Mouse (Mus musculus): ENCODE results near the gene Pccb.
A peak's percentile ranks its signal among the peaks of the same experiment; 100 is the strongest.

The Pccb gene

DNA sequence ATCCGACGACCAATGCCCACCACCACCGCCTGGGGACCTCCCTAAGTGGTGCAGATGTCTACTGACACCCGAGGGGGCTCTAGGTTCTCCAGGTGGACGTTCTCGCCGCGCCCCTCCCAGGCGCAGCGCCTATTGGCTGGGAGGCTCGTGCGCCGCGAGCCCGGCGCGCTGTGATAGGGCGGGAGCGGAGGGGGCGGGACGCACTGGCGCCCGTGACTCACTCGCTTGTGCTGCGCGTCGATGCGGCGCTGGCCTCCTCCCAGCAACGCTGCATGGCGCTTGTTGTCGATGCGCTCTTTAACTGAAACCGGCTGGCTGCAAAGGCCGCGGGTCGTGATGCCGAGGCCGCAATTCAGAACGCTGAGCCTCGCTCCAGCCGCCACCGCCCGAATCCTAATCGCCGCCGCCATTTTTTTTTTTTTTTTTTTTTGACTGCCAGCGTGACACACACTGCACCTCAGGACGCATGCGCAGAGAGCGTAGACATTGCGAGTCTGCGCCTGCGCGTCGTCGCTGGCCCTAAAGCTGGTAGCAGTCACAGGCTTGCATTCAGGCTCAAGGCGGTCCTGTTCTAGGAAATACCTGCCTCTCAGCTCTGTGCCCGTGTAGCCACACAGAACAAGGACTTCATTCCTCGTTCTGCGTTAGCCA is at the start of gene Pccb:
Gene Pccb (minus strand): TSS at position 451 of the 651 bp plus-strand sequence.
- peak; percentile 95 for DNase-seq (ENCODE audit: low spot score)

- DNase-seq (ENCODE audit: low spot score) = no peak
Observed at GRCm38 (mm10) chr9:101083728-101084127, 49.0 kb upstream of the Pccb start.

GRCm38 (mm10) chr9:101080046-101080685 is 45.5 kb upstream of the Pccb start:
- no peak for DNase-seq (ENCODE audit: low spot score)

DNA sequence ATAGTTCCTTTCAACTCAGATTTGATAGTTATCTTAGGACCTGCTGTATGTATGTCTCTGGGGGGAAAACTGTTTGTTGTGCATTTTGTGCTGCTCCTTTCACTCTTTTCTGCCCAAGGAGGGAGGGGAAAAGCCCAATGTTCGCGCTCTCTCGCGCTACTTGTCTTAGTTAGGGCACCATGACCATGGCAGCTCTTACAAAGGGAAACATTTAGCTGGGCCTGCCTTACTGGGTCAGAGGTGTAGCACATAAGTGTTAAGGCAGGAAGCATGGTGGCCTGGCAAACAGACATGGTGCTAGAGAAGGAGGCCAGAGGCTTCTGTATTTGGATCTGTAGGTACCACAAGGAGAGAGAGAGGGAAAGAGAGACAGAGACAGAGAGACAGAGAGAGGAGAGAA is 43.9 kb upstream of the Pccb start:
- no peak for DNase-seq (ENCODE audit: low spot score)

DNA sequence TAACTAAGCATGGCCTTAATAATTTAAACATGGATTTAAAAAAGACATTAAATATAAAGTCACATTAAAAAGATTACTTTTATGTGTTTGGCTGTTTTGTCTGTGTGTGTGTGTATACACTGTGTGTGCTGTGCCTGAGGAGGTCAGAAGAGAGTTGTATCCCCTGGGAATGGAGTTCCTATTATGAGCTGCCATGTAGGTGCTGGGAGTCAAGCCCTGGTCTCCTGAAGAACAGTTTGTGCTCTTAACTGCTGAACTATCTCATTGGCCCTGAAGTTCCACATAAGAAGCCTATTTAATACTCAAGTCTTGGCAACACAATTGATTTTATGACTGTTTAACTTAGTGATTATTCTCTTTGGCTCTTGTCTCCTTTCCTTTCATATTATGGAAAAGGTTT is 42.8 kb upstream of the Pccb start:
- DNase-seq (ENCODE audit: low spot score) = no peak

GRCm38 (mm10) chr9:101076095-101076875 is 41.6 kb upstream of the Pccb start:
- no peak for DNase-seq (ENCODE audit: low spot score)

- no peak for DNase-seq (ENCODE audit: low spot score)
Observed at GRCm38 (mm10) chr9:101075694-101076093, 41.0 kb upstream of the Pccb start.

DNA sequence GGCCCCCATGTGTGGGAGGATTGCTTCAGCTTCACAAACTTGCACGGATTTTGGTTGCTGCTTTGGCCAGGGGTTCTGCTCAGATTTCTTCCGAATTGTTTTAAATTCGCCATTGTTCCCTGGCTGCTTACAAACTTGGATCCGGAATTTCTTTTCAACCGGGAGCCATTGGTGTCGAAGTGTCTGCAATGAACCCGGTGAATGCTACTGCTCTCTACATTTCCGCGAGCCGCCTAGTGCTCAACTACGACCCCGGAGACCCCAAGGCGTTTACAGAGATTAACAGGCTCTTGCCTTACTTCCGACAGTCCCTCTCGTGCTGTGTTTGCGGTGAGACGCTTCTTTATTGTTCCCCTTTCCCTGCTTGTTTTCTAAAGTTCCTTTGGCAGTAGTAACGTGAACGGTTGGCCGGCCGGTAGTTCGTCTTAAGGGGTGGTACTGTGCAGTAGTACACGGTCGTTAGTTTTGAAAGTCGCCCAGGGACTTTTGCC is 40.4 kb upstream of the Pccb start:
- DNase-seq (ENCODE audit: low spot score) = no peak

DNA sequence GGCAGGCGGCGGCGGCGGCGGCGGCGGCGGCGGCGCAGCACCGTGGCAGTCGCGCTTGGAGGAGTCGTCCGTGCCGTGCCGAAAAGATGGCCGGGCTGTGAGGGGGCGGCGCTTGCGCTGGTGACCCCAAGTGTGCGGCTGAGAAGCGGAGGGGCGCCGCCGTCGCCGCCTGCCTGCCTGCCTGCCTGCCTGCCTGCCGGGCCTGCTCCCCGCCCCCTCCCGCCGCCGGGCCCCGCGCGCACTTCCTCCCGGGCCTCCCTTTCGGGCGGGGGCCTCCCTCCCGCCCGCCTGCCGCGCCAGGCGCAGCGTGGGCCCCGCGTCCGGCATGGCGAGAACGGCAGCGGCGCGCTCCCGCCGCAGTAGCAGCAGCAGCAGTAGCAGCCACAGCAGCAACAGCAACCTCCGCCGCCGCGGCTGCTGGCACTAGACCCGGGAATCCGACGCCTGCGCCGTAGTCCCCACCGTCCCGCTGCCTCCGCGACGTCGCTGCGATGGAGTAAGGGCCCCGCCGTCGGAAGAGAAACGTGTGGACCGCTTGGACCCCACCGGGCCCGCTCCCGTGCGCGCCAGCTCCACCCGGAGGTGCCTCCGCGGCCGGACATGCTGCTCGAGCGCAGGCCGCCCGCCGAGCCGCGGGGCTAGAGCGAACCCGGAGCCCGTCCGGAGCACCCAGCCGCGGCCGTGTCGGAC is 39.8 kb upstream of the Pccb start:
- peak; percentile 77 for DNase-seq (ENCODE audit: low spot score)

DNA sequence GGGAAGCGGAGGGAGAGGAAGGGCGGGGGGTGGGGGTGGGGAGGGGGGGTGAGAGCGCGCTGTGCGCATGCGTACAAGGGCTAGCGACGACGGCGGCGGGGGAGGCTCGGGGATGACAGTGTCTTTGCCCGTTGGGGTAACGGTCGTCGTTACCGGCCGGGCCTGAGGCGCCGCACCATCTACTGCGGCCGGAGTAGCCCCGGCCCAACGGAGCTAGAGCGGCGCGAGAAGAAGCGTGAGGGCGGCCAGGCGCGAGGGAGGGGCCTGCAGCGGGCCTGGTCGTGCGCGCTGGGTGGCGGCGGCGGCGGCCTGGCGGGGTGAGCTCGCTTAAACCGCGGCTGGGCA is 39.3 kb upstream of the Pccb start, which contains the start of gene Msl2:
Gene Msl2 (plus strand): TSS at position 115 of the 345 bp plus-strand sequence.
- DNase-seq (ENCODE audit: low spot score) = no peak

- peak; percentile 99 for DNase-seq (ENCODE audit: low spot score)
Observed at GRCm38 (mm10) chr9:101073041-101073986, 38.6 kb upstream of the Pccb start.

GRCm38 (mm10) chr9:101072506-101072905 is 37.8 kb upstream of the Pccb start:
- no peak for DNase-seq (ENCODE audit: low spot score)

DNA sequence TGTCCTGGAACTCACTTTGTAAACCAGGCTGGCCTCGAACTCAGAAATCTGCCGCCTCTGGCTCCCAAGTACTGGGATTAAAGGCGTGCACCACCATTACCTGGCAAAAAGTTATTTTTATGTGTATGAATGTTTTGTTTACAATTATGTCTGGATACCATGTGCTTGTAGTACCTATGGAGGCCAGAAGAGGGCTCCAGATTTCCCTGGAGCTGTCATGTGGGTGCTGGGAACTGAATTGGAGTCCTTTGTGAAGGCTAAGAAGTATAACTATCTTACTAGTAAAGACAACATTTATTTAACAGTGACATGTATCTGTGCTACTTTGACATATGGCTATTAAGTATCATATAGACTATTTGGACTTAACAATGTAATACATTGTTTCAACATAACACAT is 35.1 kb upstream of the Pccb start:
- no peak for DNase-seq (ENCODE audit: low spot score)

DNA sequence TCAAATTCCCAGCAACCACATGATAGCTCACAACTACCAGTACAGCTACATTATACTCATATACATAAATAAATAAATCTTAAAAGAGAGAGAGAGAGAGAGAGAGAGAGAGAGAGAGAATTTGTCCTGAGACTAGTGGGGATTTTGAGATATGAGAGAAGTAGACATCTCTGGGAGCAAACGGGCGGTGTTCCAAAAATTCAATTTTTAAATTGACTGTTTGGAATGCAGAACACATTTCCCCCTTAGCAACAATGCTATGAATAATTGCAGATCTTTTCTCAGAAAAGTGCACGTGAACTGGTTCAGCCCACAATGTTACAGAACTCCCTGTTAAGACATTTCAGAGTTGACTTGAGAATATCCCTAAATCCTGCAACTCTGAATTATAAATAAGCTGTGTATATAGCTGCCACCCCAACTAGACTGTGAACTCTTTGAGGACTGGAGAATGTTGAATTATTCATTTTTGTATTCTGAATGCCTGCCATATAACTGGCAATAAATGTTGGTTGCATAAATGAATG is 30.4 kb upstream of the Pccb start:
- DNase-seq (ENCODE audit: low spot score) = no peak

- no peak for DNase-seq (ENCODE audit: low spot score)
Observed at GRCm38 (mm10) chr9:101062253-101062780, 27.6 kb upstream of the Pccb start.

DNA sequence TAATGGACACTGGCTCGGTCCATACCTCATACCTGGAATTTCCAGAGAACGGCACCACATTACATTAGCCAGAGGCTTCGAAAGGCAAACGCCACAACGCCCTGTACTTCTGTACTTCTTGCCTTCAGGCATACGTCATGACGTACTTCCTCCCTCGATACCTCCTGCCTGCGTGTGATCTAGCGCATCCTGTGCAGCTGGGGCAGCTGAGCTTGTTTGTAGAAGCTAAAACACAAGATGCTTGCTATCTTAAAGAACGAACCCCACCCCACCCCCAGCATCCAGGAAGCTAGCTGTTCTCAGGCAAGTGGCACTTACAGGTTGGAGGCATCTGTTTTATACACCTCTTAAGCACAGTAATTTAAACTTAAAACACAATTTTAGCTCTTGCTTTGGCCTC is 26.3 kb upstream of the Pccb start:
- no peak for DNase-seq (ENCODE audit: low spot score)

DNA sequence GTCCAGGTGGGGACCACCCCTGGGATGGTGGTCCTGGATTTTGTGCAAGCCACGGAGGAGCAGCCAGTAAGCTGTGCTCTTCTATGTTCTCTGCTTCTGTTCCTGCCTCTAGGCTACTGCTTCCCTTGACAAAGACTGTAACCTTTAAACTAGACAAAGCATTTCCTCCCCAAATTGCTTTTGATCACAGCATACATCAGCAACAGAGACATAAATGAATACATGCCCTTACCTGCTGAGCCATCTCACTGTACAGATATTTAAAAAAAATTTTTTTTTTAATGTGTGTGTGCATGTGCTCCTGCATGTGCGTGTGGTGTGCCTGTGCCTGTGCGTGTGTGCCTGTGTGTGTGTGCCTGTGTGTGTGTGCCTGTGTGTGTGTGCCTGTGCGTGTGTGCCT is 22.5 kb upstream of the Pccb start:
- no peak for DNase-seq (ENCODE audit: low spot score)

DNA sequence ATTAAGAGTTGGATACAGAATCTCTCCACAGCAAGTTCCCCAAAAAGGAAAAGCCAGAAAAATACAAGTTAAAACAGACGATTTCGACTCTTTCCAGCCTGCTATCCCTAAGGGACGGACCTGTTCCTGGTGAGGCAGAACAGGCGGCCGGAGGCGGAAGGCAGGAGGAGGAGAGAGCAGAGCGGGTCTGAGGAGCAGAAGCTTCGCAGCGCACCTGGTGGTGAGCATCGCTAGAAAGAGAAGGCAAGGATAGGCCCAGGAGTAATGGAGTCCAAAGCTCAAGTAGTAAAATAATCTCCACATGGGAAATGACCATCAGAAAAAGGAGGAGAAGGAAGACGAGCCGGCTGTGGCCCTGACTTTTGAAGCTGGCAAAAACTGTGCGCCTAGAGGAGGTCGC is 18.6 kb upstream of the Pccb start:
- DNase-seq (ENCODE audit: low spot score) = no peak

- no peak for DNase-seq (ENCODE audit: low spot score)
Observed at GRCm38 (mm10) chr9:101052691-101053090, 18.0 kb upstream of the Pccb start.

GRCm38 (mm10) chr9:101052007-101052406 is 17.3 kb upstream of the Pccb start:
- no peak for DNase-seq (ENCODE audit: low spot score)

All from urinary bladder, postnatal 25 days (tissue).